Mouse (Mus musculus) heart, embryonic 16.5 days (tissue): ENCODE measurements around the gene Tnfaip8l3. TPM values are rescaled to one million over a fixed set of nuclear protein-coding genes. Genes with fewer than 3 reads are reported as not detected.

Experiments
- ATAC-seq: fragments of 200-750 bp; cut with Nextera tagmentation; replicated peaks from 2 replicates; pipeline ENCODE4 v1.8.0; 2017; ENCODE audit warnings: moderate number of reproducible peaks; ENCODE audit not compliant: insufficient read depth, low FRiP score; ENCODE audit errors: extremely low read depth
- H3K27ac ChIP-seq: fragments of 300-500 bp; sonication (generic); 2 replicates; pipeline ENCODE4 v1.5.1; 2014; ENCODE audit warnings: mild to moderate bottlenecking, low read length, control low read depth, moderate library complexity
- H3K27me3 ChIP-seq: fragments of 300-500 bp; sonication (generic); 2 replicates; pipeline ENCODE4 v1.6.1; 2014; ENCODE audit warnings: low read length, mixed read lengths; ENCODE audit not compliant: control insufficient read depth, insufficient read depth
- H3K36me3 ChIP-seq: fragments of 300-500 bp; sonication (generic); 2 replicates; pipeline ENCODE4 v1.6.1; 2014; ENCODE audit not compliant: control insufficient read depth, insufficient read depth
- H3K4me1 ChIP-seq: fragments of 300-500 bp; sonication (generic); 2 replicates; pipeline ENCODE4 v1.6.1; 2014; ENCODE audit warnings: low read length, mixed read lengths; ENCODE audit not compliant: control insufficient read depth, insufficient read depth
- H3K4me2 ChIP-seq: fragments of 300-500 bp; sonication (generic); 2 replicates; pipeline ENCODE4 v1.6.1; 2014; ENCODE audit warnings: low read depth, mild to moderate bottlenecking, control low read depth, low read length
- H3K4me3 ChIP-seq: fragments of 300-500 bp; sonication (generic); 2 replicates; pipeline ENCODE4 v1.5.1; 2014; ENCODE audit warnings: mild to moderate bottlenecking, control low read depth, low read length
- H3K9ac ChIP-seq: fragments of 300-500 bp; sonication (generic); 2 replicates; pipeline ENCODE4 v1.6.1; 2014; ENCODE audit warnings: low read length, control low read depth
- H3K9me3 ChIP-seq: fragments of 300-500 bp; sonication (generic); replicated peaks from 2 replicates; pipeline ENCODE4 v1.6.1; 2016; ENCODE audit warnings: low read length; ENCODE audit not compliant: control insufficient read depth
- WGBS: fragments of 180-500 bp; shearing (Covaris S2); extraction: QIAGEN DNeasy Blood & Tissue Kit; methylation state at CpG from one replicate; pipeline ENCODE4 v1.1.7; 2014; 5-methylcytosine and 5-hydroxymethylcytosine counted together
- polyA plus RNA-seq: library from polyadenylated mRNA; unstranded; fragments of >200 nt; fragmentation: Nextera tagmentation; extraction: Ambion mirVana; gene quantifications from 2 replicates; pipeline ENCODE4 v1.2.1, GENCODE M21; 2015

Tnfaip8l3 gene
- polyA plus RNA-seq, 1 experiment from 2014 or later: 0.42 TPM

- H3K36me3 ChIP-seq: no peaks in the 10 kb centered on the region
- ATAC-seq: no peak
- H3K9ac ChIP-seq: peak overlapping the region; percentile 61
- H3K4me3 ChIP-seq: peak overlapping the region; percentile 65
- no peak overlapping the region for H3K27ac ChIP-seq
- H3K27me3 ChIP-seq: peaks cover 24% of the 10 kb centered on the region
- peak overlapping the region; percentile 98 for H3K4me2 ChIP-seq
- WGBS: 53% methylated on average over 5 of the region's 5 CpGs
- H3K4me1 ChIP-seq: peaks cover 12% of the 10 kb centered on the region
- no peaks in the 10 kb centered on the region for H3K9me3 ChIP-seq
Observed at GRCm38 (mm10) chr9:54069204-54069603, 1.0 kb upstream of the Tnfaip8l3 start.

GRCm38 (mm10) chr9:54068777-54069176 is 589 bp upstream of the Tnfaip8l3 start:
- Histone ChIP-seq H3K9me3 (no peaks in the 10 kb centered on the region), H3K9ac (peak overlapping the region; percentile 66), H3K4me1 (peaks cover 12% of the 10 kb centered on the region), H3K27ac (no peak overlapping the region), H3K27me3 (peaks cover 27% of the 10 kb centered on the region), H3K4me3 (peak overlapping the region; percentile 65), H3K4me2 (peak overlapping the region; percentile 98), H3K36me3 (no peaks in the 10 kb centered on the region)
- 2% methylated on average over 11 of the region's 11 CpGs for WGBS
- peak; percentile 87 for ATAC-seq

- WGBS: 4% methylated on average over 16 of the region's 16 CpGs
- Histone ChIP-seq H3K27ac (no peak overlapping the region), H3K4me3 (peak overlapping the region; percentile 65), H3K4me2 (peak overlapping the region; percentile 98), H3K27me3 (peaks cover 27% of the 10 kb centered on the region), H3K9me3 (no peaks in the 10 kb centered on the region), H3K9ac (peak overlapping the region; percentile 66), H3K36me3 (no peaks in the 10 kb centered on the region), H3K4me1 (peaks cover 12% of the 10 kb centered on the region)
- ATAC-seq: no peak
Observed at GRCm38 (mm10) chr9:54067642-54068031, 551 bp downstream of the Tnfaip8l3 start.

- H3K4me1 ChIP-seq: peaks cover 12% of the 10 kb centered on the region
- no peak overlapping the region for H3K9ac ChIP-seq
- H3K27ac ChIP-seq: no peak overlapping the region
- H3K27me3 ChIP-seq: peaks cover 27% of the 10 kb centered on the region
- no peaks in the 10 kb centered on the region for H3K36me3 ChIP-seq
- WGBS: 55% methylated on average over 3 of the region's 3 CpGs
- H3K4me2 ChIP-seq: no peak overlapping the region
- H3K9me3 ChIP-seq: no peaks in the 10 kb centered on the region
- no peak overlapping the region for H3K4me3 ChIP-seq
- no peak for ATAC-seq
Observed at GRCm38 (mm10) chr9:54064836-54065235, 3.4 kb downstream of the Tnfaip8l3 start.

DNA sequence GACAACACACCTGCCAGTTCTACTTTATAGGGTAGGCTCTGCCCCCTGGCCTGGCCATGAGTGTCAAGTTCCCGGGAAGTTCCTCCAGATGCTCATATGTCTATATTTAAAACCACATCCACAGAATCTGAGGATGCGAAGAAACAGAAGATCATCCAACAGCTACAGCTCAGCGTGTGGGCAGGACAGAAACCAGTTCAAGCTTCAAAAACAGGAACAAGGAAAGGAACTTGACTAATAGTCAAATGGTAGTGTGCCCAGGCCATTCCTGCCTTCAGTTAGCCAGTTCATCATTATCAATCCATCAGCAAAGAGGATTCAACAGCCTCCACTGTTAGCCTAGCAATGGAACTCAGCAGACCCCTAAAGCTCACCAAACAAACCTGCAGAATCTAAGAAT is 4.5 kb downstream of the Tnfaip8l3 start:
- Histone ChIP-seq H3K27ac (no peak overlapping the region), H3K9me3 (no peaks in the 10 kb centered on the region)

GRCm38 (mm10) chr9:54061666-54062065 is 6.5 kb downstream of the Tnfaip8l3 start:
- H3K4me3 ChIP-seq: no peak overlapping the region
- peaks cover 8% of the 10 kb centered on the region for H3K27me3 ChIP-seq
- H3K4me2 ChIP-seq: no peak overlapping the region
- no peak overlapping the region for H3K9ac ChIP-seq
- no peaks in the 10 kb centered on the region for H3K36me3 ChIP-seq
- no peaks in the 10 kb centered on the region for H3K4me1 ChIP-seq
- H3K9me3 ChIP-seq: no peaks in the 10 kb centered on the region
- WGBS: 67% methylated on average over 5 of the region's 5 CpGs
- no peak overlapping the region for H3K27ac ChIP-seq
- ATAC-seq: no peak

More for the DNA sequence above, 4.5 kb downstream of the Tnfaip8l3 start:
- WGBS: 76% methylated on average over 3 of the region's 3 CpGs
- H3K4me1 ChIP-seq: peaks cover 5% of the 10 kb centered on the region
- no peak overlapping the region for H3K4me3 ChIP-seq
- ATAC-seq: no peak
- no peak overlapping the region for H3K4me2 ChIP-seq
- H3K9ac ChIP-seq: no peak overlapping the region
- H3K27me3 ChIP-seq: peaks cover 22% of the 10 kb centered on the region
- no peaks in the 10 kb centered on the region for H3K36me3 ChIP-seq

DNA sequence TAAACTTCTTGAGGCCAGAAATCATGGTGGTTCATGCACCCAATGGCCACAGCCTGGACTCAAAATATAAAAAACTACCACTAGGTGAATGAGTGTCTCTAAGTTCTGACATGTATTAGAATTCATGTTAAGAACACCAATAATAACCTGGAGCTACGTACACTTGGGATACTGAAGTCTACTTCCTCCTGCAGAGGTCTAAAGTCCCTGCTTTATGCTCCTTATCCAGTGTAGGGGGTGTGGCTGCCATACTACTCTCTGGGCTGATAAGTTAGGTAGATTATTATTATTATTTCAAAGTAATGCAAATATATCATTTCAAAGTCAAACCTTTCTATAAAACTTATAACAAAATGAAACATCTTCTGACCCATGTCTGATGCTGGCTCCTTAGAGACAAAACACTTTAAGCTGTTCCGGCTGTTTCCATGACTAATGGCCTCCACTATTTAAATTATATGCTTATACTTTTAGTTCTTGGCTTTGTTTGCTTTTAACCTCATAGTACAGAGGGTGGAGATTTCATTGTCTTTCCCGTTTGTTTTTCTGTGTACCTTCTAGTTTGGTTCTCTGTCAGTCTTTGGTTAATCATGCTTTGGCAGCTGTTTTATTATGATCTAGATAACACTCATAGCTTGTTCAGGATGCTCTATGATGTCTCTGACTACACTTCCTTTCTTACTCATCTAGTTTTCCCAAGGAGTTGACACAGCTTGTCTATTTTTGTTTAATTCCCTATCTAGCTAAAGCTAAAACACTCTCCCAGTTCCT is 16.7 kb downstream of the Tnfaip8l3 start:
- WGBS: 65% methylated on average over 3 of the region's 3 CpGs

DNA sequence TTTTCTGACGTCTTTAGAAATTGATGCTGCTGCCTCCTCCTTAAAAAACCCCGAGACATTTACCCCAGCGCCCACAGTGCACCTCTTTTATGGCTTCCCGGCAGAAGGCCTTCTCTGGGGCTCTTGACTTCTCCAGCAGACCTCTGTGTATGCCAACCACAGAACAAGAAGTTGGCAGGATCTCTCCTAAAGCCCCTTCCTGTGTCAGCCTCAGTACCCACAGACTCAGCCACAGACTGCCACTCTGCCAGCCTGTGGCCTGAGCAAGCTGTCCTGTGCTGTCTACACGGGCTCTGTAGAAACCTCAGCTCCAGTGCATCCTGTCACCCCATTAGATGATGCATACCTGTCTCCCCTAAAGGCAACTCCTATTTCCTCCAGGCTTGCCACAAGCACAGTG is 19.2 kb downstream of the Tnfaip8l3 start:
- H3K36me3 ChIP-seq: no peaks in the 10 kb centered on the region
- no peaks in the 10 kb centered on the region for H3K4me1 ChIP-seq
- no peak for ATAC-seq
- no peak overlapping the region for H3K27ac ChIP-seq
- no peaks in the 10 kb centered on the region for H3K27me3 ChIP-seq
- H3K4me2 ChIP-seq: no peak overlapping the region
- H3K9ac ChIP-seq: no peak overlapping the region
- WGBS: 65% methylated on average over 5 of the region's 5 CpGs
- no peak overlapping the region for H3K4me3 ChIP-seq
- H3K9me3 ChIP-seq: no peaks in the 10 kb centered on the region

More for the DNA sequence above, 16.7 kb downstream of the Tnfaip8l3 start:
- Histone ChIP-seq H3K9ac (no peak overlapping the region), H3K36me3 (no peaks in the 10 kb centered on the region), H3K27ac (no peak overlapping the region), H3K4me3 (no peak overlapping the region), H3K27me3 (no peaks in the 10 kb centered on the region), H3K9me3 (no peaks in the 10 kb centered on the region), H3K4me2 (no peak overlapping the region), H3K4me1 (no peaks in the 10 kb centered on the region)
- no peak for ATAC-seq

GRCm38 (mm10) chr9:54043067-54043466 is 25.1 kb downstream of the Tnfaip8l3 start:
- Histone ChIP-seq H3K27ac (no peak overlapping the region), H3K4me3 (no peak overlapping the region), H3K27me3 (no peaks in the 10 kb centered on the region), H3K9ac (no peak overlapping the region), H3K4me2 (no peak overlapping the region), H3K4me1 (no peaks in the 10 kb centered on the region), H3K36me3 (no peaks in the 10 kb centered on the region), H3K9me3 (no peaks in the 10 kb centered on the region)
- 89% methylated on average over 5 of the region's 5 CpGs for WGBS
- no peak for ATAC-seq
